1 mouse cellular context compared by ENCODE assay signal in the genomic region with DNA sequence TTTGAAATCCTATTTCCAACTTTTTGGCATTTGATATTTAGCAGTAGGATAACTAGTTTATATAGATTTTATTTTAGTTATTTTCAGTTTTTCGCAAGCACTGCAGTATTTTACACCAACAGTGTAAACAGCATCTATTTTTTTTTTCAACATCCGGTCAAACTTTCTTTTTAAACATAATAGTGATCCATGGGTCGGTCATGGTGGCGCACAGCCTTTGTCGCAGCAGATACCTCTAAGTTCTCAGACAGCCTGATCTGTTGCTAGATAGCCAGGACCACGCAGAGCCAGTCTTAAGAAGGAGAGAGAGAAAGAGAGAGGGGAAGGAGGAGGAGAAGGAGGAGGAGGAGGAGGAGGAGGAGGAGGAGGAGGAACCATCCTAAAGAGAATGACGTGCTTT.
TF ChIP-seq lines count a peak whose summit lies in the region.

No protein-coding gene starts in this region.

TF ChIP-seq in MEL, 35 proteins besides CTCF, POLR2A, EP300 and RAD21 (continued from another document):
- no peak for TF ChIP-seq SMC3 (IDR thresholded peaks at IDR 0.05; ENCODE audit: low read depth, low read length)
- TF ChIP-seq MYC (IDR thresholded peaks at IDR 0.05; ENCODE audit: low read depth, low read length), result no peak
- TF ChIP-seq GABPA (IDR thresholded peaks at IDR 0.05; ENCODE audit: low read depth, low read length), result no peak
